ENCODE assay signal across 20 mouse cellular contexts in genomic region chr8:97234551-97235107, GRCm38 (mm10).
"Had no signal": no experiment of that assay in that cellular context is flagged by ENCODE, and none has a peak within 500 bp of the region (broad histone marks: within the 10 kb centered on the region; RNA-seq: fewer than 3 reads in every experiment).

No protein-coding gene starts in this region.

- H3K27ac ChIP-seq: hindbrain, postnatal 0 days; kidney, postnatal 0 days; limb, embryonic 12.5 days; limb, embryonic 15.5 days; liver, embryonic 14.5 days; midbrain, embryonic 10.5 days; midbrain, embryonic 13.5 days; neural tube, embryonic 13.5 days had no signal

- H3K36me3 ChIP-seq: limb, embryonic 12.5 days; limb, embryonic 15.5 days; midbrain, embryonic 10.5 days; midbrain, embryonic 13.5 days; neural tube, embryonic 13.5 days had no signal

- ATAC-seq: hindbrain, postnatal 0 days; inflammation-experienced regulatory T-cells, adult 6 months; intestine, embryonic 16.5 days; liver, postnatal 0 days; midbrain, embryonic 13.5 days; midbrain, embryonic 16.5 days had no signal

- H3K9ac ChIP-seq: limb, embryonic 12.5 days; limb, embryonic 15.5 days; liver, embryonic 14.5 days; liver, postnatal 0 days; midbrain, embryonic 13.5 days; neural tube, embryonic 13.5 days had no signal

- H3K4me1 ChIP-seq: limb, embryonic 12.5 days; limb, embryonic 15.5 days; megakaryocyte, embryonic 14.5 days; midbrain, embryonic 10.5 days; midbrain, embryonic 13.5 days; neural tube, embryonic 13.5 days had no signal

- H3K4me2 ChIP-seq: limb, embryonic 12.5 days; limb, embryonic 15.5 days; liver, embryonic 11.5 days; midbrain, embryonic 13.5 days; neural tube, embryonic 13.5 days had no signal

- H3K9me3 ChIP-seq: limb, embryonic 12.5 days; limb, embryonic 15.5 days; megakaryocyte, embryonic 14.5 days; midbrain, embryonic 10.5 days; midbrain, embryonic 13.5 days; neural tube, embryonic 13.5 days had no signal

- DNase-seq: kidney, adult 18-20 months; kidney, adult 9 months; kidney, postnatal 25 days; left cerebral cortex, postnatal 4 days; liver, postnatal 0 days; thymus, postnatal 36 days had no signal

- H3K4me3 ChIP-seq: limb, embryonic 12.5 days; limb, embryonic 15.5 days; megakaryocyte, embryonic 14.5 days; midbrain, embryonic 10.5 days; midbrain, embryonic 13.5 days; myocyte; neural tube, embryonic 13.5 days had no signal

- H3K27me3 ChIP-seq: limb, embryonic 12.5 days; limb, embryonic 15.5 days; megakaryocyte, embryonic 14.5 days; midbrain, embryonic 13.5 days; neural tube, embryonic 13.5 days had no signal
